Mouse (Mus musculus) liver, embryonic 11.5 days (tissue): ENCODE measurements at regions not wholly inside any gene's neighbourhood (a gene's known extent, or its start where the extent isn't known, plus 50 kb on each side); places are given as distances from the start of the nearest gene placed in this dataset.

Experiments used
- ATAC-seq: fragments of 200-750 bp; cut with Nextera tagmentation; replicated peaks from 2 replicates; pipeline ENCODE4 v1.8.0; 2017; ENCODE audit warnings: moderate number of reproducible peaks, mild to moderate bottlenecking, moderate TSS enrichment, moderate library complexity; ENCODE audit not compliant: low FRiP score
- DNase-seq: peaks from one replicate; pipeline ENCODE4 v3.0.0-alpha.2; 2017; ENCODE audit warnings: low spot score
- H3K27ac ChIP-seq: fragments of 300-500 bp; sonication (generic); 2 replicates; pipeline ENCODE4 v1.5.1; 2014; ENCODE audit warnings: mild to moderate bottlenecking, low read depth, low read length, control low read depth
- H3K27me3 ChIP-seq: fragments of 300-500 bp; sonication (generic); replicated peaks from 2 replicates; pipeline ENCODE4 v1.6.1; 2014; ENCODE audit warnings: low read length, mixed read lengths; ENCODE audit not compliant: control insufficient read depth, insufficient read depth
- H3K36me3 ChIP-seq: fragments of 300-500 bp; sonication (generic); 2 replicates; pipeline ENCODE4 v1.6.1; 2014; ENCODE audit warnings: mild to moderate bottlenecking, low read length, moderate library complexity, mixed read lengths; ENCODE audit not compliant: control insufficient read depth, insufficient read depth
- H3K4me1 ChIP-seq: fragments of 300-500 bp; sonication (generic); replicated peaks from 2 replicates; pipeline ENCODE4 v1.6.1; 2014; ENCODE audit warnings: low read length, mixed read lengths; ENCODE audit not compliant: control insufficient read depth, insufficient read depth
- H3K4me2 ChIP-seq: fragments of 300-500 bp; sonication (generic); 2 replicates; pipeline ENCODE4 v1.6.1; 2014; ENCODE audit warnings: mild to moderate bottlenecking, control low read depth, moderate library complexity
- H3K4me3 ChIP-seq: fragments of 300-500 bp; sonication (generic); 2 replicates; pipeline ENCODE4 v1.5.1; 2014; ENCODE audit warnings: low read depth, low read length, control low read depth
- H3K9ac ChIP-seq: fragments of 300-500 bp; sonication (generic); 2 replicates; pipeline ENCODE4 v1.6.1; 2014; ENCODE audit warnings: low read depth, low read length, control low read depth
- H3K9me3 ChIP-seq: fragments of 300-500 bp; sonication (generic); 2 replicates; pipeline ENCODE4 v1.6.1; 2016; ENCODE audit warnings: low read length, inconsistent platforms, mixed read lengths; ENCODE audit not compliant: control insufficient read depth
- WGBS: fragments of 180-500 bp; shearing (Covaris S2); extraction: QIAGEN DNeasy Blood & Tissue Kit; methylation state at CpG from one replicate; pipeline ENCODE4 v1.1.7; 2014; 5-methylcytosine and 5-hydroxymethylcytosine counted together

DNA sequence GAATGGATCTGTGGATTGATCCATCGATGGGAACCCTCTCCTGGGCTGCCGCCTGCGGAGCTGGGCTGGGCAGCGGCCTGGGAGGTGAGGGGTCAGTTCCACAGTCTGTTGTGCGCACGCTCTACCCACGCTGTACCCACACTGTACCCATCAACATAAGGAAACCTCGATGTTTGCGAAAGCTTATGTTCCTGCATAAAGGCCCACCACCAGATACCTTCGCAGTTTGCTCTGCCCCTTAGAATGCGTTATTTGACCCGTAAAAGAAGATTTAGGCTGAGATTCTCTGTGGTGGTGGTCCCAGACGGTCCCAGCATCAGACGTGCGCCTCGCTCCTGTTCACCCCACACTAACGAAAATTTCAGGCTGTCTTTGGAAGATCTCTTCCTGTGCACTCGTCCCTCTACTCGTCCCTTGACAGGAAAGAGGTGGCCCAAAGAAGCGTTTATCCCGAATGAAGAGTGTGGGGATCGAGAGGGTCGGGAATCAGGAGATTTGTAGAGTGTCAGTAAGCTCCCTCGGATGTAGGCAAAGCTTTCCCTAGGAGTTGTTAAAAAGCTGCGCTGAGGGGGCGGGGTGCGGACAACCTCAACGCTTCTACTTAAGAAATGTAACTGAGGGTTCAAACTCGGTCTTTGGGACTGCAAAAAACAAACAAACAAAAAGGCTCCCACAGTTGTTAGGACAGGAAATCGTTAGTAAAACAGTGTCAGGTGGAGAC lies 123.9 kb downstream of the Tmem161b start:
- Histone ChIP-seq H3K4me2 (no peak overlapping the region), H3K27me3 (peaks cover 74% of the 10 kb centered on the region), H3K4me1 (no peaks in the 10 kb centered on the region), H3K4me3 (no peak overlapping the region), H3K9me3 (no peaks in the 10 kb centered on the region), H3K9ac (no peak overlapping the region), H3K27ac (no peak overlapping the region), H3K36me3 (no peaks in the 10 kb centered on the region)
- 2% methylated on average over 30 of the region's 30 CpGs for WGBS
- ATAC-seq = no peak
- no peak for DNase-seq

DNA sequence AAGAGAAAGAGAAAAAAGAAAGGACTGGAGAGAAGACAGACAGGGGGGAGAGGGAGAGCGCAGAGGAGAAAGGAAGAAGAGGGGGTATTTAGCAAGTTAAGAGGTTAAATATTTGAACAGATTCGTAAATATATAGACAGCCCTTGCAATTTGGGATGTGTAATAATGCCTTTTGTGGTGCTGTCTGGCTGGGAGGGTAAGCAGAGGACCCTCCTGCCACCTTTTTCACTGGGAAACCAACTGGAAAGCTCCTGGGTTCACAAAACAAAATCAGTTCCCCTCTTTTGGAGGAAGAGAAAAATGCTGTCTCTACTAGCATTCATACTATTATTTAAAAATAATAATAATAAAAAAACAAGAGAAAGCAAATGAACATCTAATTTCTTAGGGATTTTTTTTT lies 124.5 kb downstream of the Tmem161b start:
- DNase-seq = no peak
- no peak for ATAC-seq
- Histone ChIP-seq H3K36me3 (no peaks in the 10 kb centered on the region), H3K27me3 (peaks cover 74% of the 10 kb centered on the region), H3K4me1 (no peaks in the 10 kb centered on the region), H3K9ac (no peak overlapping the region), H3K27ac (no peak overlapping the region), H3K4me3 (no peak overlapping the region), H3K9me3 (no peaks in the 10 kb centered on the region), H3K4me2 (no peak overlapping the region)
- WGBS = 0% methylated on average over 2 of the region's 2 CpGs

DNA sequence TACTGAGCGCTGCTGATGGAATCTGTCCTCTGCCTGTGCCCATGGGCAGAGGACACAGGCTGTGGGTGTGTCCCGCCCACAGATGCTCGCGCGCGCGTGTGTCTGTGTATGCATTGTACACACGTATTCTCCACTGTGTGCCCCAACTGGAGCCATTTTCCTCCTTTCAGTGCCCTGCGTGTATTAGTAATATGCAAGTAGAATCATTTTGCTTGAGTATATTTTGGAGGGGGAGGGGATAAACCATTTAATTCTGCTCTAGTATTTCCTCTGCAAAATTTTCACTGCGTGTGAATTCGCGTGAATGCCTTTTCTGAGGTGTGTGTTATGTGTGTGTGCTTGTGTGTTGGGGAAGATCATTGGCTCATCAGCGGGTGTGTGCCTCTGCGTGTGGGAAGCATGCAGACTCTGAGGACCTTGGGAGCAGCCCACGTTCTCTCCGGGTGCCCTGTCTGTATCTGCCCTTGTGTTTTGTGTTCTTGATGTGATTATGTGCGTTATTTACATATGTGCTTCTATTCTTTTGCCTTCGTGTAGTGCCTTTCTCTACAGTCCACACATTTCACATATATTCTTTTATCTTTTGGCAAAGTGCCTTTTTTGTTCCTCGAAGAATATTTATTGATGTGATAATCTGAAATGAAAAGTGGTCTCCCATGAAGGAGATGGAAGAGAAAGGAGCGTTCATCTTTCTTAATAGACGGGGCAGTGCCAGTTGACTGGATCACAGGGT lies 125.3 kb downstream of the Tmem161b start:
- H3K9me3 ChIP-seq = no peaks in the 10 kb centered on the region
- H3K36me3 ChIP-seq = no peaks in the 10 kb centered on the region
- peaks cover 68% of the 10 kb centered on the region for H3K27me3 ChIP-seq
- 4% methylated on average over 21 of the region's 21 CpGs for WGBS
- DNase-seq = no peak
- peak overlapping the region; percentile 30 for H3K4me3 ChIP-seq
- H3K4me1 ChIP-seq = no peaks in the 10 kb centered on the region
- H3K9ac ChIP-seq = no peak overlapping the region
- peak overlapping the region; percentile 55 for H3K4me2 ChIP-seq
- H3K27ac ChIP-seq = no peak overlapping the region
- no peak for ATAC-seq

DNA sequence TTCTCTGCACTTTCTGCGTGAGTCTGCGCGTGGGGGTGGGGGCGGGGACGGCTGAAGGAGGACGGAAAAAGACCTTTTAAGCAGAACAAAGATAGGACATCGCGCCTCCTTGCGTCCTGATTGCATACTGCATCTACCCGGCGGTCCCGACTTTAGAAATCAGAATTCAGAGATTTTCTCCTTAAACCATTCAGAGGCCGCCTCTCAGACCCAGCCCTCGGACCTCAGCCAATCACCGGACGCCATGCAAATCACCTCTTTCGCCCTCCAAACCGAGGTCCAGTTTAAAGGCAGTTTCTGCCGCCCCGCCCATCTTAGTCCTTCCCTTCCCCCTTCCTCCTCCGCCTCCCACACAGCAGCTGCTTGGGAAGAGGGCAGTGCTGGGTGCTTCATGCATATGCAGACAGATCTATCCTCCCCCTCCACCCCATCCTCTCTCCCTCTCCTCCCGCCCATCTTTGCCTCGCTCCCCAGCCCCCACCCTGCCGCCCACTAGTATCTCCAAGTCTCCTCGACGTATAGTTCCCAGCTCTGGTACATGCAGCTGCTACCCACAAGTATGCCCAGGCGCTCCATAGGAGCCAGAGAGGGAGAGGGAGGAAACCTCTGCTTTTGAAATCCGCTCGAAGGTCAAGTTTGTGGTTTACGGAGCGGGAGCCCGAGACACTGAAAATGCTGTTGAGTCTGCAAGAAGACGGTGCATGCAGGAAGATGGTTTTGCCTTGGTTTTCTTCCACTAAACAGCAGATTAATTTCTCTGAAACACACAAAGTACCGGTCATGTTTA lies 126.0 kb downstream of the Tmem161b start:
- peaks cover 66% of the 10 kb centered on the region for H3K27me3 ChIP-seq
- no peaks in the 10 kb centered on the region for H3K9me3 ChIP-seq
- peak overlapping the region; percentile 55 for H3K4me2 ChIP-seq
- no peaks in the 10 kb centered on the region for H3K4me1 ChIP-seq
- H3K36me3 ChIP-seq = no peaks in the 10 kb centered on the region
- DNase-seq = peak; percentile 81
- no peak overlapping the region for H3K9ac ChIP-seq
- peak overlapping the region; percentile 30 for H3K4me3 ChIP-seq
- H3K27ac ChIP-seq = no peak overlapping the region
- under 1% methylated on average over 33 of the region's 34 CpGs for WGBS
- ATAC-seq = peak; percentile 93

DNA sequence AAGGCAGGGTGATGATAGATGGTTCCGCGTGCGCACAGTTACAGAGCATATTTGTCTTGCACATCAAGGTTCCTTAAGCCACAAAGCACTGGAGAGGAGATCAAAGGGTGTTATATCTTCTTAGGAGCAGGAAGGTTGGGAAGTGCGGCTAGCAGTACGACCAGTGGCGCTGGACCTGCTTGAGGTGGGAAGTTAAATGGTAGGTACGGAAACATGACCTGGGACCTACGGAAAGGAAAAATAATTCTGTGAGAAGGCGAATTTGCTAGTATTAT lies 126.5 kb downstream of the Tmem161b start:
- no peaks in the 10 kb centered on the region for H3K36me3 ChIP-seq
- DNase-seq (no peak), ATAC-seq (0 out of 2 replicates have a peak, but pooled peaks have one; percentile 1)
- H3K9ac ChIP-seq = no peak overlapping the region
- H3K27ac ChIP-seq = no peak overlapping the region
- peak overlapping the region; percentile 30 for H3K4me3 ChIP-seq
- no peaks in the 10 kb centered on the region for H3K4me1 ChIP-seq
- no peaks in the 10 kb centered on the region for H3K9me3 ChIP-seq
- peaks cover 61% of the 10 kb centered on the region for H3K27me3 ChIP-seq
- peak overlapping the region; percentile 55 for H3K4me2 ChIP-seq
- WGBS = 1% methylated on average over 9 of the region's 9 CpGs

DNA sequence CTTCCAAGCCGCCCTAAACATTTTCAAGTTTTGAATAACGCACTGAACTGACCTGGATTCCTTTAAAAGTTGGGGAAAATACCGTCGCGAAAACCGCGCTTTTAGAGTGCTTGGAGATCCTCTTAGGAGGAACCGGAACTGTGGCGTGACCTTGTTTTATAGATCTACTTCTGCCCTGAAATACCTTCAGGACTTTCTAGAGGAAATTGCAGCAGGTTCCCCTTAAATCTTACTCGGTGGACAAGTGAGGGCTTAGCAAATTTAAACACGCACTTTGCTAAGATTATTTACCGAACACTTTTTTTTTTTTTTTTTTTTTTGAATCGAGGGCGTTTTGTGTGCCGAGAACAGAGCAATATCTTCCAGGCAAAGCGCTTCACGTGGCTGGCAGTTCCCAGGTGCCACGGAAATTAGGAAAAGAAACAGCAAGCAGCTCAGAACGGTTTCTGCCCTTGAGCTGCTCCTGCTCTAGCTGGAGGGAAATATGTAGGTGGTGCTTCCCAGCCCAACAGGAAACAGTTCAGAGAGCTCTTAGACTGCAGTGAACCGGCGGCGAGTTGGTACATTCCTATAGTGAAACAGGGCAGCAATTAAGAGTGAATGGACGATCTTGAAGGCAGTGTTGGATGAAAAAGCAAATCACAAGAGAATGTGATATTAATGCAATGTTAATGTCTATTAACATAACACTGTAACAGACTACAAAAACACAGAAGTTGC lies 127.1 kb downstream of the Tmem161b start:
- H3K27ac ChIP-seq = no peak overlapping the region
- no peaks in the 10 kb centered on the region for H3K9me3 ChIP-seq
- peaks cover 56% of the 10 kb centered on the region for H3K27me3 ChIP-seq
- no peak for ATAC-seq
- H3K4me3 ChIP-seq = peak overlapping the region; percentile 30
- H3K9ac ChIP-seq = no peak overlapping the region
- no peaks in the 10 kb centered on the region for H3K36me3 ChIP-seq
- peak overlapping the region; percentile 55 for H3K4me2 ChIP-seq
- peak; percentile 37 for DNase-seq
- no peaks in the 10 kb centered on the region for H3K4me1 ChIP-seq
- 1% methylated on average over 23 of the region's 23 CpGs for WGBS

DNA sequence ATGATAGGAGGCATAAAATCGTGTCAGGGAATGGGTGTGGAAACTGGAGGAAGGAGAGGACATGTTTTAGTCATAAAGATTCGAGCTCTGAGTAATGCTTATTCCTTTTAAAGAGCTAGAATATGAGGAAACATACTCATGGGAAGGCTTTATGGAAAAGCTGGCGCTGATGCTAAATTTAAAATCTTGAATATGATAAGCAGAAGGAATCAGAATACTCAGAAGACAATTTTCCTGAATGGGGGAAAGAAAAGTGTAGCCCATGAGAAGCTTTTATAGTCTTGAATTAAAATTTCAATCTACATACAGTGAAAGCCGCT lies 127.6 kb downstream of the Tmem161b start:
- Histone ChIP-seq H3K27ac (no peak overlapping the region), H3K4me1 (no peaks in the 10 kb centered on the region), H3K27me3 (peaks cover 51% of the 10 kb centered on the region), H3K36me3 (no peaks in the 10 kb centered on the region), H3K9me3 (no peaks in the 10 kb centered on the region), H3K4me2 (peak overlapping the region; percentile 55), H3K4me3 (0 out of 2 replicates have a peak overlapping the region, but pooled peaks have one; percentile 30), H3K9ac (no peak overlapping the region)
- DNase-seq = no peak
- no peak for ATAC-seq
- 34% methylated on average over 4 of the region's 4 CpGs for WGBS

DNA sequence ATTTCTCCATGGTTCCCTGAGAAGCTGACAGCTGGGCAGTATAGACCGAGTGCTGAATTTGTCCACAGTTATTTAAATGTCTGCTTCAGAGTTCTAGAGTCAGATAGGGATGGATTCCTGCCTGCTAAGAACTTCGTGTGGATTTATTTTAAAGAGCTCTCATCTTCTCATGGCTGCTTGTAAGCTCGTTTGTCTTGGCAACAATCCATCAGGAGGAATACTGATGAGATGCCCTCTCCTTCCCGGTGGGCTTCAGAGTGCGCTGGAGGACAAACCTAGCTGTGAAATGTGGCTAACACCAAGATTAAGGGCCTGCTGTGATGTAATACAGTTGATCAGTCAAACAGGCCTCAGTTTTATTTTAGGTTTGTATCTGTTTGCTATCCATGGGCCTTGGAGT lies 128.7 kb downstream of the Tmem161b start:
- H3K9ac ChIP-seq = no peak overlapping the region
- no peaks in the 10 kb centered on the region for H3K4me1 ChIP-seq
- no peak overlapping the region for H3K27ac ChIP-seq
- ATAC-seq = no peak
- H3K9me3 ChIP-seq = no peaks in the 10 kb centered on the region
- WGBS = 46% methylated on average over 5 of the region's 5 CpGs
- H3K4me2 ChIP-seq = no peak overlapping the region
- H3K36me3 ChIP-seq = no peaks in the 10 kb centered on the region
- H3K4me3 ChIP-seq = no peak overlapping the region
- peaks cover 40% of the 10 kb centered on the region for H3K27me3 ChIP-seq
- DNase-seq = no peak
